Mouse (Mus musculus): ENCODE data around the gene Ctxn1.

Ctxn1 gene

DNA sequence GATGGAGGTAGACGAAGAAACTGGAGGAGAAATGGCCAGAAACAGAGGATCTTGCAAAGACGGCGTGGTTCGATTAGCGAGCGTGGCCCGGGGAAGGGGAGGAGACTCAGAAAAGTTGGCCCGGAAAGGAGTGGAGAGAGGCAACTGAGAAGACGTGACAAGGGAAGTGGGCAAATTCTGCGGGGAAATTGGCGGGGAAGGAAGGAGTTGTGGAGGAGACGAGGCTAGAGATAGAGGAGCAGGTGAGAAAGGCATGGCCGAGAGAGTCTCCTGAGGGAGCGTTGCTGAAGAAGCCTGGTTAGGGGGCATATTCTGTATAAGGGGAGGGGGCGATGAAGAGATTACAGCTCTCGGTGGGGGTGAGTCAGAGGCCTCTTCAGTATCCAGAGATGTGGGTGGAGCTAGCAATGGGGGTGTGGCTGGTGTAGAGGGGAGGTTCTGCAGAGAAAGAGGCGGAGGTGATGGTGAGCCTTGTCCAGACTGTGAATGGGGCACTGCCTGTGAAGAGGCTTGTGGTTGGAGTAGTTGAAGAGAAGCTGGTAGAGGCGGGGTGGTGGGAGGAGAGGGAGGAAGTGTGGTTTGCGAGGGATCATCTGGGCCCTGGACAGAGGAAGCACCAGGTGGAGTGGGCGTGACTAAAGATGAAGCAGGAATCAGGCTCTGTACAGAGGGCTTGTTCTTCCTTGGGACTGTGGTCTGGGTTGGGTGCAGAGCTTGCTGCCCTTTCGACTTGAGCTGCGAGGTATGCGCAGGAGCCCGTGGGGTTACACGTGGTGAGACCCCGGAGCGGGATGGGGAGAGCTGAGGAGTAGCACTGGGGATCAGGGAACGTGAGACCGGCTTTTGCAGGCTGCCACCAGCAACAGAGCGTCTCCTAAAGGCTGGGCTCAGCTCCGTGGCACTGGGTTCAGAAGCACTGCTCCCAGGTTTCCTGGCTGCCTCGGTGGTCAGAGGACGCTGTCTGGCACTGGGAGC is 44.8 kb downstream of the Ctxn1 start:
- DNase-seq (ENCODE audit: low spot score in 2 of 2) = peak in 1 of 2 experiments; percentile 67

DNA sequence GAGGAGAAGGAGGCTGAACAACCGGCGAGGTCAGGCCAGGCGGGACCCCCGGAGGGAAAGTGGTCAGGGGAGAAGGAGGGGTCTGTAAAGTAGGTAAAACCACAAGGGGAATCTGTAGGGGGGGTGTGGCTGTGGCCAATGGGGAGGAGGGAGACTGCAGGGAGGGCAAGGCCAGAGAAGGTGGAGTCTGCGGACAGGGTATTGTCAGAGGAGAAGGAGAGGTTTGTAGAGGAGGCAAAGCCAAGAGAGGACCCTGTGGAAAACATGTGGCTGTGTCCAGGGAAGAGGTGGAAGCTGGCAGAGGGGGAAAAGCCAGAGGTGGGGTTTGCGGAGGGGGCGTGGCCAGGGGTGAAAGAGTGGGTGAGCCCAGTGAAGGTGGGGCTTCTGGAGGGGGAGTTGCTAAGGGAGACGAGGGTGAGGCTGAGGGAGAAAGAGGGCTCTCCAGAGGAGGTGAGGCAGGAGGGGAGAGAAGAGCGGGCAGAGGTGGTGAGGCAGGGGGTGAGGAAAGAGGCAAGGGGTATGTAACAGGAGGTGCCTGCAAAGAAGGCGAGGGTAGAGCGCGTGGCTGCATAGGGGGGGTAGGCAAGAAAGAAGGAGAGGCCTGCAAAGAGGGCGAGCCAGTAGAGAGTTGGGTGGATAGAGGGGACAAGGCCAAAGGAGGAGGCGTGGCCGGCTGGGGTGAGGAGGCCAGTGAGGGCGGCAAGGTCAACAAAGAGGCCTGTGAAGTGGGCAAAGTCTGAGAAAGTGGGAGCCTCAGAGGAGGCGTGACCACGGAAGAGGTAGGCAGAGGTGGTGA is 45.7 kb downstream of the Ctxn1 start:
- peak in 1 of 2 experiments; percentile 48 for DNase-seq (ENCODE audit: low spot score in 2 of 2)

DNA sequence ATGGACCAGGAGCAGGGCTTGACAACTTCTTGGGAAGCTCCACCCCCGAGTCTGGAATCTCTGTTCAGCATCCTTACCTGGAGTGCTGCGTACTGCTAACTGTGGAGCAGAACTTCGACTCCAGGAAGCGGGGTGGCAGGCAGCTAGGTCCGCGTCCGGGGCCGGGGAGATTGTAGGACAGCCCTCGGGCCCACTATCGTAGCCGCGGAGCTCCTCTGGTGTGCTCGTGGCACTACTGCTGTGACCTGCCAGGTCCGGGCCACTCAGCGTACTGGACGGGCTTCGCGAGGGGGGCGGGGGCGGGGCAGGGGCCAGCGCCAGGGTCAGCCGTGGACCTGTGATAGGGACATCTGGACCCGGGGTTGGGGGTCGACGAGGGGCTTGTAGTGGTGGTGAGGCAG is 46.3 kb downstream of the Ctxn1 start:
- no peak for DNase-seq (ENCODE audit: low spot score in 2 of 2)

DNA sequence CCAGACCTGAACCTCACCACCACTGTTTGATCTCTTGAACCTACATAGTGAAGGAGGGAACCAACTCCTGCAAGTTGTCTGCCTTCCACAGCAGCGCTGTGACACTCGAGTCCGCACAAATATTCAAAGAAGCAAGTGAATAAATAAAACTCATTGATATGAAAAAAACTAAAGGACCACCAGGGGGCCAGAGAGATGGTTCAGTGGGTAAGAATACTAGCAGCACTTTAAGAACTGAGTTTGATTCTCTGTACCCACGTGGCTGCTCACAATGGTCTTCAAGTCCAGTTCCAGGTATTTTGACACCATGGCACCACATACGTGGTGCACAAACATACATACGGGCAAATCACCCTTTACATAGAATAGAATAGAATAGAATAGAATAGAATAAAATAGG is 48.0 kb downstream of the Ctxn1 start:
- DNase-seq (ENCODE audit: low spot score in 2 of 2) = no peak

Data from spleen, postnatal 10 days (tissue).